9 mouse cellular contexts compared by ENCODE assay signal in genomic region chr17:50136060-50136459, GRCm38 (mm10). TPM values are rescaled to one million over a fixed set of nuclear protein-coding genes. Genes with fewer than 3 reads are reported as not detected.
A peak's percentile ranks its signal among the peaks of the same experiment; 100 is the strongest.
DNase-seq lines count a peak whose midpoint lies in the region; ATAC-seq lines count a peak whose summit lies in the region.
"Had no signal": no experiment of that assay in that cellular context is flagged by ENCODE, and none has a peak within 500 bp of the region (broad histone marks: within the 10 kb centered on the region; RNA-seq: fewer than 3 reads in every experiment).

No protein-coding gene starts in this region.

- H3K27ac ChIP-seq in intestine, embryonic 15.5 days = no peak overlapping the region
- no peak overlapping the region for H3K27ac ChIP-seq in intestine, embryonic 16.5 days (ENCODE audit: low read length)
- no peak overlapping the region for H3K27ac ChIP-seq in limb, embryonic 11.5 days (replicated peaks; ENCODE audit: low read depth, low read length)
- H3K27ac ChIP-seq: hindbrain, embryonic 15.5 days had no signal

- DNase-seq in gastrocnemius, postnatal 25 days = peak; percentile 68
- DNase-seq in limb, embryonic 11.5 days (ENCODE audit: low spot score) = peak; percentile 40
- no peak for DNase-seq in right cerebral cortex, postnatal 25 days
- DNase-seq in frontal cortex, postnatal 10 days (ENCODE audit: low spot score in 2 of 2) = no peak
- no peak for DNase-seq in frontal cortex, adult 2 months (ENCODE audit: extremely low spot score in 1 of 2, low spot score in 1 of 2)

- no peaks in the 10 kb centered on the region for H3K9me3 ChIP-seq in intestine, embryonic 15.5 days
- no peaks in the 10 kb centered on the region for H3K9me3 ChIP-seq in intestine, embryonic 16.5 days (ENCODE audit: control insufficient read depth, low read length)
- no peaks in the 10 kb centered on the region for H3K9me3 ChIP-seq in limb, embryonic 11.5 days (ENCODE audit: control insufficient read depth, low read length)
- H3K9me3 ChIP-seq: hindbrain, embryonic 15.5 days had no signal

- no peak overlapping the region for H3K4me3 ChIP-seq in intestine, embryonic 15.5 days (replicated peaks)
- H3K4me3 ChIP-seq in intestine, embryonic 16.5 days (ENCODE audit: low read length) = no peak overlapping the region
- H3K4me3 ChIP-seq in limb, embryonic 11.5 days (ENCODE audit: low read depth, low read length) = no peak overlapping the region
- H3K4me3 ChIP-seq: hindbrain, embryonic 15.5 days had no signal

- peak; percentile 53; the same call in 1 of the 2 replicates for ATAC-seq in intestine, embryonic 15.5 days
- no peak; the same call in 1 of the 2 replicates for ATAC-seq in intestine, embryonic 16.5 days
- ATAC-seq in limb, embryonic 11.5 days (ENCODE audit: insufficient number of reproducible peaks, low FRiP score, low TSS enrichment, low read depth) = no peak
- peak; percentile 62 for ATAC-seq in monocyte, adult 5-6 weeks (replicated peaks; ENCODE audit: insufficient number of reproducible peaks, low FRiP score, low TSS enrichment, poor library complexity, severe bottlenecking)

- no peak overlapping the region for H3K9ac ChIP-seq in intestine, embryonic 15.5 days
- no peak overlapping the region for H3K9ac ChIP-seq in intestine, embryonic 16.5 days (ENCODE audit: low read depth, low read length)
- H3K9ac ChIP-seq in limb, embryonic 11.5 days (ENCODE audit: low read length) = no peak overlapping the region
- H3K9ac ChIP-seq: hindbrain, embryonic 15.5 days had no signal

- no peaks in the 10 kb centered on the region for H3K27me3 ChIP-seq in intestine, embryonic 15.5 days (replicated peaks)
- no peaks in the 10 kb centered on the region for H3K27me3 ChIP-seq in intestine, embryonic 16.5 days (replicated peaks; ENCODE audit: control insufficient read depth, insufficient read depth, low read length)
- no peaks in the 10 kb centered on the region for H3K27me3 ChIP-seq in limb, embryonic 11.5 days (ENCODE audit: control insufficient read depth, insufficient read depth, low read length)
- H3K27me3 ChIP-seq: hindbrain, embryonic 15.5 days had no signal

- no peaks in the 10 kb centered on the region for H3K36me3 ChIP-seq in intestine, embryonic 15.5 days
- H3K36me3 ChIP-seq in intestine, embryonic 16.5 days (ENCODE audit: control insufficient read depth, insufficient read depth, low read length) = no peaks in the 10 kb centered on the region
- H3K36me3 ChIP-seq in limb, embryonic 11.5 days (ENCODE audit: control insufficient read depth, insufficient read depth, low read length) = no peaks in the 10 kb centered on the region
- H3K36me3 ChIP-seq: hindbrain, embryonic 15.5 days had no signal

- WGBS in intestine, embryonic 15.5 days = 66% methylated on average over 9 of the region's 9 CpGs
- 66% methylated on average over 9 of the region's 9 CpGs for WGBS in intestine, embryonic 16.5 days
- 59% methylated on average over 9 of the region's 9 CpGs for WGBS in limb, embryonic 11.5 days

- H3K4me1 ChIP-seq in intestine, embryonic 15.5 days (replicated peaks) = no peaks in the 10 kb centered on the region; the same call in 1 of the 2 replicates
- no peaks in the 10 kb centered on the region for H3K4me1 ChIP-seq in intestine, embryonic 16.5 days (ENCODE audit: control insufficient read depth, insufficient read depth, low read length)
- H3K4me1 ChIP-seq in limb, embryonic 11.5 days (ENCODE audit: control insufficient read depth, insufficient read depth, low read length) = peaks cover 15% of the 10 kb centered on the region; the same call in 1 of the 2 replicates
- H3K4me1 ChIP-seq: hindbrain, embryonic 15.5 days had no signal

- H3K4me2 ChIP-seq in intestine, embryonic 15.5 days (replicated peaks) = no peak overlapping the region
- H3K4me2 ChIP-seq in intestine, embryonic 16.5 days (ENCODE audit: low read depth, low read length) = no peak overlapping the region
- H3K4me2 ChIP-seq in limb, embryonic 11.5 days (ENCODE audit: low read depth, severe bottlenecking) = no peak overlapping the region
- H3K4me2 ChIP-seq: hindbrain, embryonic 15.5 days had no signal

RNA-seq across cellular contexts. Expression of gene Rftn1, which starts 54.4 kb away (rescaled TPM):
- 10.1 and 10.5 TPM in 2 replicates for polyA plus RNA-seq in intestine, embryonic 15.5 days (2015; fragmentation: Nextera tagmentation; extraction: Ambion mirVana)
- polyA plus RNA-seq in intestine, embryonic 16.5 days (2015; fragmentation: Nextera tagmentation; extraction: Ambion mirVana) = 9.0 and 9.3 TPM in 2 replicates
- 10 to 100 TPM; 27.3 to 35.0 TPM for total RNA-seq in gastrocnemius, postnatal 25 days (2021)
- 5.1 and 7.5 TPM in 2 replicates for polyA plus RNA-seq in limb, embryonic 11.5 days (2014; fragmentation: Nextera tagmentation; extraction: Ambion mirVana)
- total RNA-seq in monocyte, adult 5-6 weeks (2017) = 61.3 to 69.2 TPM (median 68.2 TPM) in 3 replicates
- 7.6 and 10.7 TPM in 2 replicates for polyA plus RNA-seq in frontal cortex, adult 2 months (2012; rRNA removed)

Comparison
In these comparisons a context has a peak if more than half of its experiments do, and no peak if none do; other contexts are left out.
1. ATAC-seq: peak in intestine, embryonic 15.5 days (single experiment) and monocyte, adult 5-6 weeks (single experiment); none in intestine, embryonic 16.5 days (single experiment) and limb, embryonic 11.5 days (single experiment).
2. DNase-seq: peak in gastrocnemius, postnatal 25 days (single experiment) and limb, embryonic 11.5 days (single experiment); none in right cerebral cortex, postnatal 25 days (single experiment), frontal cortex, postnatal 10 days (0 of 2) and frontal cortex, adult 2 months (0 of 2).